Mouse (Mus musculus): ENCODE measurements around the gene Mrgprb4.

Mrgprb4 gene

GRCm38 (mm10) chr7:48199188-48199587, at the start of gene Mrgprb4:
Mrgprb4 (minus strand) TSS chr7:48199288.
- no peak for DNase-seq (ENCODE audit: low spot score in 2 of 2)

GRCm38 (mm10) chr7:48226114-48226513, 27.0 kb upstream of the Mrgprb4 start:
- DNase-seq (ENCODE audit: low spot score in 2 of 2), result no peak

- no peak for DNase-seq (ENCODE audit: low spot score in 2 of 2)
These were observed 26.0 kb upstream of the Mrgprb4 start for GRCm38 (mm10) chr7:48225065-48225464.

- no peak for DNase-seq (ENCODE audit: low spot score in 2 of 2)
These were observed 30.2 kb downstream of the Mrgprb4 start, which contains the start of gene Mrgprb5 for GRCm38 (mm10) chr7:48168919-48169318. Mrgprb5 (minus strand) TSS chr7:48169019.

GRCm38 (mm10) chr7:48167471-48167870, 31.6 kb downstream of the Mrgprb4 start:
- DNase-seq (ENCODE audit: low spot score in 2 of 2), result no peak
